Mouse (Mus musculus): ENCODE data around the gene Eftud2.
A peak's percentile ranks its signal among the peaks of the same experiment; 100 is the strongest.

Eftud2 gene

DNA sequence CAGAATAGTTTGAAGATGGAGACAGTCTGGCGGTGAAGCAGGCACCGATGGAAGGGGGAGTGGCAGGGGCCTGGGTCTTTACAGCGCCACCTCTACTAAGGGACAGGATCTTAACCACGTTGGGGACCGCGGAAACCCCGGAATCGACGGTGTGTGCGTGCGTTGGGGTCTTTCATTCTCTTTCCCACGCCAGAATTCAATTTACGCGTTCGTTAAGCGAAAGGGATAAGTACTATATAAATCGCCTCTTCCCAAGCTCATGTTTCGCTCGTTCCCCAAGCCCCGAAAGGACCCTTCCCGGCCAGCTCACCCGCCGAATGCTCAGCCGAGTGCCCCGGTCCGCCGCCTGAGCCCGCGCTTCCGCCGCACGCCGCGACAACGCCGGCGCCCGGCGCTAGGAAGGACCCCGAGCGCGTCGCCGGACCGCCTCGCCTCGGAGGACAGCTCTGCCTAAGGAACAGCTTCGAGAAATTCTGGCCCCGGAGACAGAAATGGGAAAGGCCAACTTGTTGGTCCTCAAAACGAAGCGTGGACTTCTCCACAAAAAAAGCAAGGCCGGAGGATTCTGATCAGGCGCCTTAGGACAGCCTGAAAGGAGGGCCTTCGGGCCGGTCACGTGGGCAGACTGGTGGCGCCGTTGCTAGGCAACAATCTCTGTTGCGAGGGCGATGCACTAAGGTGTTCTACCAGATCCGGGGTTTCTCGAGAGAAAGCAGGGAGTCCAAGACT lies at the start of gene Eftud2, which contains the start of gene Ccdc103:
TSS of gene Eftud2 (minus strand) at position 401 of the 729 bp plus-strand sequence.
TSS of gene Ccdc103 (plus strand) at position 620 of the 729 bp plus-strand sequence.
- peak; percentile 89 for DNase-seq (ENCODE audit: low read depth, low spot score)

DNA sequence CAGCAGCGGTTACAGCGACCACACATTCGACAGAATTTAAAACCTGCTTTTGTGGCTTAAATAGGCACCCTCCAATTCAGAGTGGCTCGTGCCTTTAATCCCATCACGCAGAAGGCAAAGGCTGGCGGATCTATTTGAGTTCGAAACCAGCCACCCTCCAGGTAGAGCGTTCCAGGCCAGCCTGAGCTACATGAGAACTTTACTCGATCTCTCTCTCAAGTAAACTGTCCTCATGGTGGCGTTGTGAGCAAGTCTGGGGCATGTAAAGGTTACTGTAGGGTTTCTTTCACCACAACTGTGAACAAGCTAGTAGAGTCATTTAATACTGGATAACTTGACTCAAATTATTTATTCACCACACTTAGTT lies 44.5 kb upstream of the Eftud2 start:
- DNase-seq (ENCODE audit: low read depth, low spot score) = no peak

DNA sequence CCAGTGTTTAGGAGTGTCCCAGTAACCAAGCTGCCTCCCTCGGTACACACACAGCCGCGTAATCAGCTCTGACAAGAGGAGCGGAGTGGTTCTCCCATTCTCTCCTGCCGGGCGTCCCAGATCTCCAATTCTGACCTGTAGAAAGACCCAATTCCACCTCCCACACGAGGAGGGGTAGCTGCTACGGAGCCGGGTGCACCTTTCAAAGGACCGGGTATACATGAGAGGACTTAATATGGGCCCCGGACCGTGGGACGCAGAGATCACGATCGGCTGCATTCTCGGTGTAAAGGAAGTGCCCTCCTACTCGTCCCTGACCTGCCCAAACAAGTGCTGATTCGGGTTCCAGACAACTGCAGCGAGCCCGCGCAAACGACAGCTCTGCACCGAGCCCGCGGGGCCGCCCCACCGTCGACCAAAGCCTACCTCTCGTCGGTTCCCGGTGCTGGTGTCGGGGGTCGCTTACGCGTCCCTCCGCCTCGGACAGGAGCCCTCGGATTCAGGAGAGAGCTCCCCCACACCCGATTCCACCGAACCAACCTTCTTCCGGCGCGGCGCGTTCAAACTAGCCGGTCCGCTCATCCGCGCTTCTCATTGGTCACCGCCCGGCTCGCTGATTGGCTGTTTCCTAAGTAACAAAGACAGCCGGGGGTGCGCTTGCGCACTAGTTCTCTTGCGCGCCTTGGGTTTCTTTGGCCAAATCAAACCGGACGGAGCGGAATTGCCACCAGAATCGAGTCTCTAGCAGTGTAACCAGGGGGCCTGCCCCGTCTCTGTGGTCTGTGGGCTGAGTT lies 44.0 kb upstream of the Eftud2 start, which contains the start of gene Kif18b:
TSS of gene Kif18b (minus strand) at position 568 of the 794 bp plus-strand sequence.
- peak; percentile 74 for DNase-seq (ENCODE audit: low read depth, low spot score)

DNA sequence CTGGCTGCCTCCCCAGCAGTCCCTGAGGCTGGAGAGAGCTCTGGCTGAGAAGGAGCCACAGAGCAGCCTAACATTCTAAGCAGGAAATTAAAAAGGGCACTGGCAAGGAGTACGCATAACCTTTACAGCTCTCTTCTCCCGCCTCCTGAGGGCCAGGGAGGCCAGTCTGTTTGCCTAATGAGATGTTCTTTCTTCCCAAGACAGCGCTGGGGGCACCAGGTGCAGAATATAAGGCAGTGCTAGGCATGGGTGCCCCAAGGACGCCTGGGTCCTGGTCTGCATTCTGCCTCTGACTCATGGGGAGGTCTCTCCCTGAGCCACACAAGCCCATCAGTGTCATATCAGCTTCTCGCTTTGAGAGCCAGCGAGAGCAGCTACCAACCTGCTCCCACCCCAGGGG lies 40.7 kb upstream of the Eftud2 start:
- no peak for DNase-seq (ENCODE audit: low read depth, low spot score)

DNA sequence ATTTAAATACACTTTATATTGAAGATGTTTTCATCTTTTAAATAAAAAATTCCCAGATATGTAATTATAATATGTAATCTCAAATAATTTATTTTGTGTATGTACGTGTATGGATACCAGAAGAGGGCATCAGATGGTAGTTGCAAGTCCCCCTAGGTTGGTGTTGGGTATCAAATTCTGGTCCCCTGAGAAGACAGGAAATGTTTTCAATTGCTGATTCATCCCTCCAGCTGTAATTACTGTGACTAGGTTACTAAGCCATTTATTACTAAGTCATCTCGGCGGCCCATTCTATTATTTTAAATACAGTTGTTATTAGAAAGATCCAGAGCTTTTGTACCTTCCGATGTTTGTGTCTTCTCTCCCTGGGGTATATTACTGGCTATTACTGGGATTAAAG lies 37.3 kb upstream of the Eftud2 start:
- DNase-seq (ENCODE audit: low read depth, low spot score) = no peak

DNA sequence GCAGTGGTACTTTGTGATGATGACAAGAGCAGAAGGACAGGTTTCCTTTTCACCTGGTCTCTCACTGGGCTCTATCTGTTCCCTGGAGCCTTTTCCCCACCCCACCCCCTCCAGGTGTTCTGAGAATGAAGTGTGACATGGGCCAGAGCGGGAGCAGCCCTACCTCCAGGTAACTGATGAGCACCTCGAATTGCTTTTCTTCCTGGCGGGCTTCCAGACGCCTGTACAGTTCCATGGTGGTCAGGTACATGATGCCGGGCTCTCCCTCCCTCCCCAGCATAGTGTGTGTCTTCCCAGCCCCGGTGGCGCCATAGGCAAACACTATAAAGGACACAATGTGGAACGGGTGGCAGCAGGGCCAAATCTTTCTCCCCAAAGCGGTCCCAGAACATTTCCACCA lies 34.6 kb upstream of the Eftud2 start:
- DNase-seq (ENCODE audit: low read depth, low spot score) = no peak

DNA sequence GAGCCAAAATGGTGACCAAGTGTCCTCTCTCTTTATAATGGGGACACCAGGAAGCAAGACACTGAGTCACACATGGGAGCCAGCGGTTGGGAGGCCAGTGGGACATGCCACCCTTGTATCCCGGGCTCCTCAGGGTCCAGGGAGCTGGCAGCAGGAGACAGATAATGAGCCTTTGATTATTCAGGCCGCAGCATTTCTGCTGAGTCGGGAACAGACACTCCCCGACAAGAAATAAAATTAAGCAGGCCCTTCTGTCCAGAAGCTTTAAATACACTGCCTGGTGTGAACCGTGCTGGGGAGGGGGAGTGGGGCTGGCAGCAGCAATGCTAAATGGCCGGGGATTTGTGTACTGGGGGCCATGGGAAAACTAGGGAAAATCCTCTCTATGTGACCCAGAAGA lies 30.6 kb upstream of the Eftud2 start:
- DNase-seq (ENCODE audit: low read depth, low spot score) = no peak

DNA sequence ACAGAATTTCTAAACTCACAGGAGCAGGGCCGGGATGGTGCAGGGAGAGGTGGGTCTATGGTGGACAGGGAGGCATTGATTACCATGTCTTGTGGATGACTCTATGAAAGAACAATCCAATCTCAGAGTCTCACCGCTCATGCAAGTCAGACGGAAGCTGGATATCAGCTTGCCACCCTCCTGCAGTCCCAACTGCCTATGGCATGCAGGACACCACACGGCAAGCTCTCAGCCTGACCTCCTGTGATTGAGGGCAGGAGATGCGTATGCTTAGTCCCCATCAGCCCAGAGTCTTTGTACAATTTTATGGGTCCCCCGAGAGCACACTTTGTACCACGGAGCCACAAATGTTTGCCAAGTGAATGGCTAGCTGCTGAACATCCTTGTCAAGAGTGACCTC lies 22.9 kb upstream of the Eftud2 start:
- no peak for DNase-seq (ENCODE audit: low read depth, low spot score)

DNA sequence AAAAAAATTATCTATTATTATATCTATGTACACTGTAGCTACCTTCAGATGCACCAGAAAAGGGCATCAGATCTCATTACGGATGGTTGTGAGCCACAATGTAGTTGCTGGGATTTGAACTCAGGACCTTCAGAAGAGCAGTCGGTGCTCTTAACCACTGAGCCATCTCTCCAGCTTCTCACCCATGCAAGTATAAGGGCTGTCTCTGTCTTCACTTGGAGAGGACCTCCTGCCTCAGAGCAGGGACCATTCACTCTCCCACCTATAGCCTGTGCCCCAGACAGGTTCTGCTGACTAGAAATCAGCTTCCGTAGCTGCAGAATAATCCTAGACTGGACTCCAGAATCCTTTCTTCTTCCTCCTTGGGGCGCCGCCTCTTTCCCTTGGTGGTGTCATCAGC lies 21.3 kb upstream of the Eftud2 start:
- no peak for DNase-seq (ENCODE audit: low read depth, low spot score)

DNA sequence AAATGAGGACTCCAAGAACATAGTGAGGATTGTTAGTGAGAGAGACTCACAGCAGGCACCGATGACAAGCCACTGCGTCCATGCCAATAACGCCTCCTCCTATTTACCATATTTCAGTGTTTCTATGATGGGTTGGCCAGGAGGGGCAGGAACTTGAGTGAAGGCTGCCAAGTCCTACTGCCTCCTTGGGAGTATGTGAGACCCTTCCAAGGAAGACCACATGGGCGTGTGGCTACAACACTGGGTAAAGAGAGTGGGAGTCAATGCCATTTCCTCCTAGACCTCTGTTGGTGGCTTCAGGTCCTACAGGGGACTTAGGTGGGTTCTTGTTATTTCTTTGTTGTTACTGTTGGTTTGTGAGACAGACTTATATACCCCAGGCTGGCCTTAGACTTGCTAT lies 20.4 kb upstream of the Eftud2 start:
- DNase-seq (ENCODE audit: low read depth, low spot score) = no peak

DNA sequence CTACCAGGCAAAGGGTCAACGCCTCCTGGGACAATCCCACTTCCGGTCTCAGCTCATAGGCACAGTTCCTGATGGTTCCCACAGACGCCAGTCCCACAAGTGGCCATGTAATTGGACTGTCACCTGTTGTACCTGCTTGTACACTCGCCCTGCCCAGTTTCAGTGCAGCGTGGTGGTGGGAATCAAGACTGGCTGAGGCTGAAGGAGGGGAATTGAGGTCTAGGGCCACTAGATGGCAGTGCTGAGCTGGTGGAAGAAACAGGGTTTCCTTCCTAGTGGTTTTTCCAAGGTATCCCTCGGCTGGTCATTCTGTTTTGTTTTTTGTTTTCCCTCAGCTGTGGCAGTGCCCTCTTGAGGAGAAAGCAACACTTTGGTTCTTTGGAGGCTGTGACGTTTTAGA lies 20.0 kb upstream of the Eftud2 start, which contains the start of gene Gfap:
TSS of gene Gfap (minus strand) at position 150 of the 400 bp plus-strand sequence.
- DNase-seq (ENCODE audit: low read depth, low spot score) = peak; percentile 53

DNA sequence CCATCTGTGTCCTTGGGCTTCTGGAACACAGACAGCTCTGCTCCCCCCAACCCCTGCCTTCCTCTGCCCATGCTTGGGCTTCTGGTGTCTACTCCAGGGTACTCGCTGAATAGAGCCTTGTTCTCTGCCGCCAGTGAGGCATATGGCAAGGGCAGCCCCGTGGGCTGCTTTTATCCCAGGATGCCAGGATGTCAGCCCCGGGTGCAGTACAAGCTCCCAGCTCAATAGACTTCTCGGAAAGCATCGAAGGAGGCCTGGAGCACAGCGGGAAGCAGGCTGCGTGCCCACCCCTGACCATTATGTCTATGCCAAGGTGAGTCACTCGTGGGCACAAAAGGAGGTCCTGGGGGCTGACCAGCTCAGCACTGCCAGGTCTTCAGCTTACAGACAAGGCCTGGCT lies 17.6 kb upstream of the Eftud2 start:
- DNase-seq (ENCODE audit: low read depth, low spot score) = no peak

DNA sequence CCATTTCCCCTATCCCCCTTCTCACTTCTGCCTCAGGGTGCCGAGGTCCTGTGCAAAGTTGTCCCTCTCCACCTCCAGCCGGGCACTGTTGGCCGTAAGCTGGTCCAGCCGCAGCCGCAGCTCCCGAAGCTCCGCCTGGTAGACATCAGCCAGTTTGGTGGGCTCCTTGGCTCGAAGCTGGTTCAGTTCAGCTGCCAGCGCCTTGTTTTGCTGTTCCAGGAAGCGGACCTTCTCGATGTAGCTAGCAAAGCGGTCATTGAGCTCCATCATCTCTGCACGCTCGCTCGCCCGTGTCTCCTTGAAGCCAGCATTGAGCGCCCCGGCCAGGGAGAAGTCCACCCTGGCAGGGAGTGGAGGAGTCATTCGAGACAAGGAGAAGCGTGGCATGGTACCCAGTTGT lies 15.9 kb upstream of the Eftud2 start:
- no peak for DNase-seq (ENCODE audit: low read depth, low spot score)

DNA sequence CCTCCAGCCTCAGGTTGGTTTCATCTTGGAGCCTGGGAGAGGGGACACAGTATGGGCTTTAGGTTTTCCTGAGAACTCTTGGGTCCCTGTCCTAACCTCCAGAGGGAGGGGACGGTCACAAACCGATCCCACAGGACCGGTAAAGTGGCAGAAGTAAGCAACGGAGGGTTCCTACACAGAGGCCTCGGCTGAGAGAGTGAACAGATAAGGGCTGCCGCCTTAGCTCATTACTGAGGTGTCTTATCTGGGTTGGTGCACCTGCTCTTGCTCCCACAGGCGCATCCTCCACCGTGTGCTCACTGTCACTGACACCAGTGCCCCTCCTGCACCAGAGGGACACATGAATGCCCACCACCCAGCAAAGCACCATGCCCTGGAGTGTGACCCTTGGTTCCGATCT lies 15.0 kb upstream of the Eftud2 start:
- DNase-seq (ENCODE audit: low read depth, low spot score) = no peak

DNA sequence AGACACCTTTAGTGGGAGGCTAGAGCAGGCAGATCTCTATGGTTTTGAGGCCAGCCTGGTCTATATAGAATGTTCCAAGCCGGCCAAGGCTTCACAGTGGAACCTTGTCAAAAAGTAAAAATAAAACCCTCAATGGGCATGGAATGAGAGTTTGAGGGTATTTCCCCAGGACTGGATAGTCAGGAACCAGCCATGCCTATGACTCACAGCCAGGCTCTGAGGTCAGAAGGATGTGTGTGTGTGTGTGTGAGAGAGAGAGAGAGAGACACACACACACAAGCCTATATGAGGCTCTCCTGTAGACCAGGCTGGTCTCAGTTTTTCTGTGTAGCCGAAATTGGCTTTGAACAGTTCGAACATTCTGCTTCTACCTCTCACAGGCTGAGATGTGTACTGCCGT lies 13.9 kb upstream of the Eftud2 start:
- no peak for DNase-seq (ENCODE audit: low read depth, low spot score)

DNA sequence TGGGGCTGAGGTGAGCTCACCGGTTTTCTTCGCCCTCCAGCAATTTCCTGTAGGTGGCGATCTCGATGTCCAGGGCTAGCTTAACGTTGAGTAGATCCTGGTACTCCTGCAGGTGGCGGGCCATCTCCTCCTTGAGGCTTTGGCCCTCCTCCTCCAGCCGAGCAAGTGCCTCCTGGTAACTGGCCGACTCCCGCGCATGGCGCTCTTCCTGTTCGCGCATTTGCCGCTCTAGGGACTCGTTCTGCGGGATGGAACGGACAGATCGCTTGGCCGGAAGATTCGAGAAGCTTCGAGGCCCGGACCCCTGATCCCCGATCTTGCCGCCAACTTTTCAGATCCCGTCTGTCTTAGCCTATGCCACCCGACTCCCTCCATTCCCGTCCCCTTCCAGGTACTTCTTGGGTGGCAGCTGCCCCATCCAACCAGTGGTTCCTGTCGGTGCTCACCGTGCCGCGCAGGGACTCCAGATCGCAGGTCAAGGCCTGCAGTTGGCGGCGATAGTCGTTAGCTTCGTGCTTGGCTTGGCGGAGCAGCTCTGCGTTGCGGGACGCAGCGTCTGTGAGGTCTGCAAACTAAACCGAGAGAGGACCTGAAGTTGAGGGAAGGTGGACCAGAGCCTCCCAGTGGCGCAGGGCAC lies 12.3 kb upstream of the Eftud2 start:
- no peak for DNase-seq (ENCODE audit: low read depth, low spot score)

DNA sequence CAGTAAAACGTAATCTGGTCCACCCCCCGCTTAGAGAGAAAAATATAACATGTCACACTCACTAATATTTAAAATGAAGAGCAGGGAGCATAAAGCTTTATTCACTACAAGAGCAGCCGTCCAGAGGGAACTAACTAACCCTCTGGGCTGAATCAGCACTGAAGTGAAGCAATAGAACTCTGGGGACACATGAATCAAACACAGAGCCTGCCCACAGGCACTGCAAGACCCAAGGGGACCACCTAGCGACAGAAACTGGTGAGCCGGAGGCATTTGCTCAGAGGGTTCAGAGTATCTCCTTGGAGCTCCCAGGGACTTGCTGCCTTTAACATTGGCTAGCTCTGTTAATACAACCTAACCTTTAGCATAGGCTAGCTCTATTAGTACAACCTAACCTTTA lies 9.3 kb upstream of the Eftud2 start:
- DNase-seq (ENCODE audit: low read depth, low spot score) = no peak

DNA sequence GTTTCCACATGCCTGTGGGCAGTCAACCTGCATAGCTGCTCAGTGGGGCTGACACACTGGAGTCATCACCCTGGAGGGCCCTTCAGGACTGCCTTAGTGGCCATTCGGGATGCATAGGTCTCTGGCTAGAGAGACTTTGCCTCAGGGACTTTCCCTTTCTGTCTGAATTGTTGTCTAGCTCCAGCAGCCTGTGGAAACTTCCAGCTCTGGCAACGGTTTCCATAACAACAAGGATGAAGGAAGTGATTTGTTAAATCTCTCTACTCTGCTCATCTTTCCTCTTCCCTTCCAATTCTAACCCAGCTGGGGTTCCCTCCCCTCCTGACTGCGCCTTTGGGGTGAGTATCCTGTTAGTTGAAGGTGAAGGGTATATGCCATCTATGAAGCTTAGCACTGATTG lies 7.3 kb upstream of the Eftud2 start:
- DNase-seq (ENCODE audit: low read depth, low spot score) = no peak

DNA sequence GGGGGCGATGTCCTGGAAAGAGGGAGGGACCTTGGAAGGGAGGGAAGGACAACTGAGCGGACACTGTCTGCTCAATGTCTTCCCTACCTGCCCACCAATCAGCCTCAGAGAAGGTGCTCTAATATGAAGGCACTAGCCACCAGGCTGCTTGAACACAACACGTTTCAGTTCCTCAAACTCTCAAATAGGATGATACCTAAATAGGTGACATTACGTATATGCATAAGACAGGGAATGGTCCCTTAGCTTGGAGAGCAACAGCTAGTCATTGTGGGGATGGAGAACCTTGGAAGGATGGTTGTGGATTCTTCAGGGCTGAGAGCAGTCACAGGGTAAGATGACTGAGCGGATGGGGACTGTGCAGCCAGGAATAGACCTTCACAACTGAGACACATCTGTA lies 6.6 kb upstream of the Eftud2 start:
- DNase-seq (ENCODE audit: low read depth, low spot score) = no peak

DNA sequence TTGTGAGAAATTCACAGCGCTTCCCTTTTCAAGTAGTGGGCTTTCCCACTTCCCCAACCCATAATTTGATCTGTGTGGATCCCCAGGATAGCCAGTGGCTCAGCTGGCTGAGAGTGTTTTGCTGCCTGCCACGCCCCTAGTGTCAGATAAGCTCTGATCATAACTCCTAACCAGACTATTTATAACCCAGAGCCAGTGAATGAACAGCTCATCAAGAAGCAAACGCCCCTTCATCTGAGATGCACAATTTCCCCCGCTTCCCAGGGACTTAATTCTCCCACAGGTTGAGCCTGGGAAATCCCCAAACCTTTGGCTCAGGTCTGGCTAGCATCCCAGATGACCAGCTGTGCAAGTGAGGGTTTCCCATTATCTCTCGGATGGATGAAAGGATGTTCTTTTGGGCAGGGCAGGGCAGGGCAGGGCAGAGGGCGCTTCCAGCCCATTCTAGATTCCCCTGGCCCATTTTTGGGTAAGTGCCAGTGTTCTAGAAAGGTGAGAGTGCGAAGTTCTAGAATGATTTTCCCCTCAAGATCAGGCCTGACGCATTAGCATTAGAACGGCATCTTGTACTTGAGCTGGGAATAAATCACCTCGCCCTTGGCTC lies 3.9 kb upstream of the Eftud2 start, which contains the start of gene Fam187a:
TSS of gene Fam187a (plus strand) at position 554 of the 604 bp plus-strand sequence.
- DNase-seq (ENCODE audit: low read depth, low spot score) = no peak

DNA sequence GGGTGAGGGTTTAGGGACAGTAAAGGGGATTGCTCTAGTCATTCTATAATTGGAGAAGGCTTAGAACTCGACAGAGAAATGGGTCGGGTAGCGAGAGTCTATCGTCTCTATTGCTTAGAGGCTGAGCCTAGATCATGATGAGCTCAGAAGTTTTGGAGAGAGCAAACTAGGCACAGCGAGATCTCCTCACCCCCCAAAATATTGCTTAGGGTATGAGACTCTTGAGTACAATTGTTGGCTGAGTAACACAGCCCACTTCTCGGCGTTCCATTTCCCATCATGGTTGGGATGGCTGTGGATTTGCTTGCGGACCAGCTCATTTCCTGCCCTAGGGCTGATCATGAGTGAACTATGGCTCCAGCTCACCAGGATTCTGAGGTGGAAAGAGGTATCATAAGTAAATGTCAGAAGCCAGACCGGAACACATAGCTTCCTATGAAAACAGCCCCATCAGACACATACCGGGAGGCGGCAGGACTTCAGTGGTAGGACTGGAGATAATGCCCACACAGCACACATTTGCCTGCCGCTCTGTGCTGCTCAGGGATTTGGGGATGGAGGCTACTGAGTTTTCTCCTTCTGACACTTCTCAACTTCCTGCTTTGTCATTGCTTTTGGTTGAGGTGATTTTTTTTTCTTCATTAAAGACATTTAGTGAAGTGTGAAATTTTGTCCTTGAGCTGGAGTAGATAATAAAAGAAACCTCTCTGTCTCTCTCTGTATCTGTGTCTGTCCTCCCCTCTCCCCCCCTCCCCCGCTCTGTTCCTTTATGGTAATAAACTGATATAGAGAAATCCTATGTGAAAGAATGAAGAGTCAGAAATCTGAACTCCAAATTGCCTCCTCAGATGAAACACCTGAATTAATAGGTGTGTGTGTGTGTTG lies 771 bp upstream of the Eftud2 start:
- no peak for DNase-seq (ENCODE audit: low read depth, low spot score)

Data from retina, adult 2 months (tissue).